Mouse (Mus musculus) hindbrain, embryonic 15.5 days (tissue): ENCODE data around the gene Dapk2. TPM values are rescaled to one million over a fixed set of nuclear protein-coding genes. Genes with fewer than 3 reads are reported as not detected.
A peak's percentile ranks its signal among the peaks of the same experiment; 100 is the strongest.

Experiments
- ATAC-seq: fragments of 200-750 bp; cut with Nextera tagmentation; 2 replicates; pipeline ENCODE4 v1.8.0; 2017; ENCODE audit warnings: low read depth, moderate number of reproducible peaks, moderate TSS enrichment; ENCODE audit not compliant: low FRiP score
- H3K27ac ChIP-seq: fragments of 300-500 bp; sonication (generic); replicated peaks from 2 replicates; pipeline ENCODE4 v1.5.1; 2015; ENCODE audit warnings: mild to moderate bottlenecking, inconsistent platforms
- H3K27me3 ChIP-seq: fragments of 300-500 bp; sonication (generic); 2 replicates; pipeline ENCODE4 v1.6.1; 2015; ENCODE audit warnings: control low read depth, inconsistent platforms
- H3K36me3 ChIP-seq: fragments of 300-500 bp; sonication (generic); 2 replicates; pipeline ENCODE4 v1.6.1; 2015; ENCODE audit warnings: control low read depth, inconsistent platforms
- H3K4me1 ChIP-seq: fragments of 300-500 bp; sonication (generic); replicated peaks from 2 replicates; pipeline ENCODE4 v1.6.1; 2015; ENCODE audit warnings: control low read depth, inconsistent platforms
- H3K4me2 ChIP-seq: fragments of 300-500 bp; sonication (generic); 2 replicates; pipeline ENCODE4 v1.6.1; 2015; ENCODE audit warnings: moderate library complexity, mild to moderate bottlenecking, inconsistent platforms
- H3K4me3 ChIP-seq: fragments of 300-500 bp; sonication (generic); 2 replicates; pipeline ENCODE4 v1.5.1; 2015; ENCODE audit warnings: mild to moderate bottlenecking, inconsistent platforms
- H3K9ac ChIP-seq: fragments of 300-500 bp; sonication (generic); 2 replicates; pipeline ENCODE4 v1.6.1; 2015; ENCODE audit warnings: inconsistent platforms
- H3K9me3 ChIP-seq: fragments of 300-500 bp; sonication (generic); 2 replicates; pipeline ENCODE4 v1.6.1; 2016; ENCODE audit warnings: control low read depth, inconsistent platforms
- WGBS: fragments of 180-500 bp; shearing (Covaris S2); methylation state at CpG from one replicate; pipeline ENCODE4 v1.1.7; 2015; 5-methylcytosine and 5-hydroxymethylcytosine counted together
- polyA plus RNA-seq: library from polyadenylated mRNA; unstranded; fragments of >200 nt; fragmentation: Nextera tagmentation; extraction: Ambion mirVana; gene quantifications from 2 replicates; pipeline ENCODE4 v1.2.1, GENCODE M21; 2015

Gene Dapk2
- polyA plus RNA-seq, 1 experiment from 2014 or later: 0.65 TPM

DNA sequence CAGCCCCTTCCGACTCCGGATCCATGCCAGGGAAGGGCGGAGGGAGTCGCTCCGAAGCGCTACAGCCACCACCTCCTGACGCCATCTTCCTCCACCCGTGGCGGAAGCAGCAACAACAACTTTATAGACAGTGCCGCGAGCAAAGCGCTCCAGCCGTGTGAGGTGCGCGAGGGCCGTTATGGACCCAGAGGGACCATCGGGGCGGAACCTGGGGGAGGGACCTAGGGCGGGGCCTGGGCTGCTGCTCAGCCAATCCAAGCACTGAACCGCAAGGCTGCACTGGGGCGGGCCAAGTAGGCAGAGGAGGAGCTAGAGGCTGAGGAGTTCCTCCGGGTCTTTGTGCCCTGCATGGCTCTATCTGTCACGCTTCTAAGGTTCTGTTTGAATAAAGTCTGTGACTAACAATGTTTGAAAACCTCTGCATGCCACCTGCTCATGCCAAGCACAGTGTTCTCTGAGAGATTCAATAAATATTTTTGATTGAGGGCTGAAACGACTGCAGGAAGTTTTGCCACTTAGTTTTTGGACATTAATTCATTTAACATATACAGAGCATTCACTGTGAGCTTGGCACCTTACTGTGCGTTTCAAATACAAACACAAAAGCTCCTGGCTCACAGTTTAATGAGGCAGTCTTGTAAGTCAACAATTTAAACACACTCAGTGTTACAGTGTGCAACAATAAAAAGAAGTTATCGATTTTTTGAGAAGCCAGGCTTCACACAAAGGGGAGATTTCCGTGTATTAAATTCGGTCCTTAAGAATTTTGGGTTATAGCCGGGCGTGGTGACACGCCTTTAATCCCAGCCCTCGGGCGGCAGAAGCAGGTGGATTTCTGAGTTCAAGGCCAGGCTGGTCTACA is 33.1 kb upstream of the Dapk2 start:
- ATAC-seq: peak; percentile 98
- H3K27ac ChIP-seq: peak overlapping the region; percentile 88
- H3K9me3 ChIP-seq: no peaks in the 10 kb centered on the region
- 10% methylated on average over 33 of the region's 33 CpGs for WGBS
- peak overlapping the region; percentile 83 for H3K4me2 ChIP-seq
- no peaks in the 10 kb centered on the region for H3K27me3 ChIP-seq
- H3K36me3 ChIP-seq: no peaks in the 10 kb centered on the region
- H3K9ac ChIP-seq: peak overlapping the region; percentile 80
- peaks cover 51% of the 10 kb centered on the region for H3K4me1 ChIP-seq
- H3K4me3 ChIP-seq: peak overlapping the region; percentile 79

DNA sequence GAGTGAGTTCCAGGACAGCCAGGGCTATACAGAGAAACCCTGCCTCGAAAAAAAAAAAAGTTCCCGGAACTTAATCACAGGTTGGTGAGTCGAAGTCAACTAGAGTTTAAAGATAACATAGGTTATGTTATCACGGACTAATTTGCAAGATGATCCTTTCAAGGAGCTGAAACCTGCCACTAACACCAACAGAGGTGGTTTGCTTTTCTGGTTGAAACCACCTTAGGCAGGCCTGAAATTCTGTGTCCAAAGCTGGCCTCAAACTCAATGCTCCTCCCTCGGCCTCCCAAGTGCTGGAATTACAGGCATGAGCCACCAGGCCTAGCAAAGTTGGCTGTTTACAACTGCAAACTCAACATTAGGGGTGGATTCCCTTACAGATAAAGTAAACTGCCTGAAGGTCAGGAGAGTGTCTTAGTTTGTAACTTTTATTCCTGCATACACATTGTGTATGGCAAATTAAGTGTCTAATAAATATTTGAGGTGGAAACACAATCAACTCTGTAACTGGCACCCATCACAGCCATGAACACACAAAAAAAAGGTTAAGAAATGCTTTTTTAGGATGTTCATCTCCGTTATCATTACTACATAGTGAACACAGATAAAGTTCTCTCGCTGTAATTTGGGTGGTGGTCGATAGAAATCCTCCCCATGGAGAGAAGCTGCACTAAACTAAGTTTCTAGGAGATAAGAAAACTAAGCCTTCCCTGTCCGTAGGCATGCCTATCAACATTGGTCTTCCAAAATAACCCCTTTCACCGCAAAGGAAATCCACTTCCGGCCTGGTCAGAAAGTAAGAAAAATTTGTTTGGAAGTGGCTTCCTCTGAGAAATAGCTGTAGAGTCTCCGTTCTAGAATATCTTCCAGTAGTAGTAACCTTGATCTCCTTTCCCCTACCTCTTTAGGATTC is 32.2 kb upstream of the Dapk2 start:
- 58% methylated on average over 12 of the region's 12 CpGs for WGBS
- Histone ChIP-seq H3K27ac (peak overlapping the region; percentile 75), H3K4me1 (peaks cover 44% of the 10 kb centered on the region), H3K9me3 (no peaks in the 10 kb centered on the region), H3K36me3 (0 out of 2 replicates have a peak, but pooled peaks cover 2% of the 10 kb centered on the region), H3K4me2 (peak overlapping the region; percentile 83), H3K4me3 (peak overlapping the region; percentile 52), H3K9ac (peak overlapping the region; percentile 56; the same call in 1 of the 2 replicates), H3K27me3 (no peaks in the 10 kb centered on the region)
- no peak for ATAC-seq

DNA sequence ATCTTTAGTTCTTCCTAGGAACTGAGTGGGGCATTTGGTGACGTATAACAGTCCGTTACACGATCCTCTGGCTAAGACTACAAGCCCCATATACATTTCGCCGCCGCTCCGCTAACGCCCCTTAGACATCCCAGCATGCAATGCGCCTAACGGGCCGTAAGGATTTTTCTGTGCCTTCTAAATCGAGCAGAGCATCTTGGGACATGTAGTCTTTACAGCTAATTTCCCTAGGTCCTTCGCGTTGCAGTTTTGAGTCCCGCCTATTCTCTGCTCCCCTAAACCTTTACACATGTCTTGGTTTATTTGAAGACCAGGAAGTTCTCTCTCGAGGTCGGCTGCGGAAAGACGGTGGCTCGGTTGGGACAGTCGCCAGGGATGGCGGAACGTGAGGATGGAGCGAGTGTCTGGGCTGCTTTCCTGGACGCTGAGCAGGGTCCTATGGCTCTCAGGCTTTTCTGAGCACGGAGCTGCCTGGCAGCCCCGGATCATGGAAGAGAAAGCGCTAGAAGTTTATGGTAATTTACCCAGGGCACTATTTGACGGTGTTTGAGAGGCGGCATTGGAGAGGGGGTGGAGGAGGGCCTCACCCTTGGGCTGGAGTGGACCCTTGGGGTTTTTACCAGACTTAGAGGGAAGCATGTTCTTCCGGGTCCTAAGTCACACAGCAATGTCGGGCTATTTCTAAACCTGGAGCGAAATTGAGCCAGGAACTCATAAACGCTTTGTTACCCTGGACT is 31.4 kb upstream of the Dapk2 start, which contains the start of the genes Snx1 and Ciao2a:
Gene Snx1 (minus strand): TSS at position 132 of the 737 bp plus-strand sequence.
Gene Ciao2a (plus strand): TSS at position 156 of the 737 bp plus-strand sequence.
- no peaks in the 10 kb centered on the region for H3K27me3 ChIP-seq
- peak within 1 kb of the TSS; percentile 56 for H3K9ac ChIP-seq
- H3K36me3 ChIP-seq: 0 out of 2 replicates have a peak, but pooled peaks cover 3% of the 10 kb centered on the region
- peaks cover 41% of the 10 kb centered on the region for H3K4me1 ChIP-seq
- peak within 1 kb of the TSS; percentile 52 for H3K4me3 ChIP-seq
- ATAC-seq: peak; percentile 81
- peak within 1 kb of the TSS; percentile 75 for H3K27ac ChIP-seq
- 2% methylated on average over 34 of the region's 34 CpGs for WGBS
- H3K9me3 ChIP-seq: no peaks in the 10 kb centered on the region
- peak within 1 kb of the TSS; percentile 83 for H3K4me2 ChIP-seq

DNA sequence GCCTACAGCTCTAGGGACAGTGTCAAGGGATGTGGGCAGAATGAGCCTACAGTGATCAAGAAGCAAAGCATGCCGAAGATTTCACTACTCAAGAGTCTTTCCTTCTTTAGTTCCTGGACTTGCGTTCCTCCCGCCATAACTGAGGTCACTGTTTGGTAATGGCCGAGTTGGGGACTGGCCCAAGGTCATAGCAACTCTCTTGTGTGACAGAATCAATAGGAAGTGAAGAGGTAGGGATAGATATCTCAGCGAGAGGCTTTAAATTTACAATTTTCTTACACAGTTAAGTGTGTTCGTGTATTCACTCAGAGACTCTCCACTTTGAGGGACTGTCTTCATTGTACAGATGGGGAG is 30.9 kb upstream of the Dapk2 start:
- peak overlapping the region; percentile 70 for H3K4me2 ChIP-seq
- H3K36me3 ChIP-seq: 0 out of 2 replicates have a peak, but pooled peaks cover 3% of the 10 kb centered on the region
- H3K9me3 ChIP-seq: no peaks in the 10 kb centered on the region
- peaks cover 37% of the 10 kb centered on the region for H3K4me1 ChIP-seq
- peak overlapping the region; percentile 75 for H3K27ac ChIP-seq
- peak overlapping the region; percentile 56 for H3K9ac ChIP-seq
- 47% methylated on average over 6 of the region's 6 CpGs for WGBS
- no peak for ATAC-seq
- H3K27me3 ChIP-seq: no peaks in the 10 kb centered on the region
- peak overlapping the region; percentile 52 for H3K4me3 ChIP-seq

DNA sequence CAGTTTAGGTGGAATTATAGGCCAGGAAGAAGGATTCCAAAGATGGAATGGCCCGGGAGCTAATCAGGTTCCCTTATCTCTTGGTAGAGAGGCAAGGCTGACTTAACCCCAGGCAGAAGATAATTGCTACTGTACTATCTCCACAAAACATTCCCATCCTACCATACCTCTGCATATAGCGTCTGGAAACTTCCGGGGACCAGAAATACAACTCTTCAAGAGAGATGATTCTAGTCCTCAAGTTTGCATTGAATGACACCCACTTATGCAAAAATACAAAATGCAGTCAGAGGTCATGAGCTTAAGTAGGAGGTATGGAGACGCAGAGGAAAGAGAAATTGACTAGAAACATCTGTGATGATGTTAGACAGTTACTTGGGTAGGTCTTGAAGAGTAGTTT is 30.1 kb upstream of the Dapk2 start:
- H3K27me3 ChIP-seq: no peaks in the 10 kb centered on the region
- WGBS: 98% methylated on average over 4 of the region's 4 CpGs
- ATAC-seq: no peak
- peaks cover 36% of the 10 kb centered on the region for H3K4me1 ChIP-seq
- no peak overlapping the region for H3K9ac ChIP-seq
- peak overlapping the region; percentile 70 for H3K4me2 ChIP-seq
- no peaks in the 10 kb centered on the region for H3K9me3 ChIP-seq
- no peak overlapping the region for H3K27ac ChIP-seq
- no peak overlapping the region for H3K4me3 ChIP-seq
- peaks cover 4% of the 10 kb centered on the region; the same call in 1 of the 2 replicates for H3K36me3 ChIP-seq

DNA sequence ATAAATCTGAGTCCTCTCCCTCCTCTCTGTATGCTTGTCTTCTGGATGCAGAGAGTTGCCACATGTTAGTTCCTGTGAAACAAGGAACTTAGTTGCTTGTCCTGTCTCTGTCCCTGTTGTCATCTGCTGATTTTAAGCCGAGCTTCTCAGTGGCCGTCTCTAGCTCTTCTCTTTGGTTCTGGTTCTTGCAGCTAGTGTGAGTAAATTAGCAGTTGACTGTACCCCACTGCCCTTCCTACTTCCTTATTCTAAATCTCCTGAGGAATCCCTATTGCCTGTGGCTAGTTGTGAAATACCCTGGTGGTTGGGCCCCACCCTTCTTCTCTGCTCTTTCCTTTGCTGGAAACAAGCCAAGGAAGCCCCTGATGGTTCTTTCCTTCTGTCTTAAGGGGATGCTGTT is 26.6 kb upstream of the Dapk2 start:
- peaks cover 12% of the 10 kb centered on the region for H3K4me1 ChIP-seq
- H3K4me3 ChIP-seq: no peak overlapping the region
- H3K27me3 ChIP-seq: no peaks in the 10 kb centered on the region
- H3K36me3 ChIP-seq: peaks cover 23% of the 10 kb centered on the region
- ATAC-seq: no peak
- no peak overlapping the region for H3K4me2 ChIP-seq
- H3K9ac ChIP-seq: no peak overlapping the region
- 95% methylated on average over 2 of the region's 2 CpGs for WGBS
- H3K9me3 ChIP-seq: no peaks in the 10 kb centered on the region
- no peak overlapping the region for H3K27ac ChIP-seq

DNA sequence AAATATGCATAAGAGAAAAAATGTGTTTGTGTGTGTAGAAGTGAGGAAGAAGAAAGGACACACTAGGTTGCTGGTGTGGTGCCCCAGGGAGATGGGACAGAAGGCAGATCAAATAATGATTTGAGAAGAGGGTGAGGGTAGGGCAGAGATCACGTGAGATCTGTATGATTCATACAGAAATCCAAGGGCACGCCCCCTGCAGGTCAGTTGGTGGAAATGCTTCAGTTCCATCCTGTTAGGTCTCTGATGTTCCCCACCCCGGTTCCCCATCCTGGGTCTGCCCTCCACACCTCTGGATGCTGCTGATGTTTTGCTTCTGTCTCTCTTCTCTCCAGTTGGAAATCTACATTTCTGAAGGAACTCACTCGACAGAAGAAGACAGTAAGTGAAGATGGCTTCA is 22.1 kb upstream of the Dapk2 start:
- Histone ChIP-seq H3K27ac (no peak overlapping the region), H3K4me3 (no peak overlapping the region), H3K4me2 (no peak overlapping the region), H3K4me1 (no peaks in the 10 kb centered on the region), H3K9ac (no peak overlapping the region), H3K27me3 (no peaks in the 10 kb centered on the region), H3K9me3 (no peaks in the 10 kb centered on the region), H3K36me3 (peaks cover 53% of the 10 kb centered on the region)
- 55% methylated on average over 4 of the region's 4 CpGs for WGBS
- ATAC-seq: no peak

DNA sequence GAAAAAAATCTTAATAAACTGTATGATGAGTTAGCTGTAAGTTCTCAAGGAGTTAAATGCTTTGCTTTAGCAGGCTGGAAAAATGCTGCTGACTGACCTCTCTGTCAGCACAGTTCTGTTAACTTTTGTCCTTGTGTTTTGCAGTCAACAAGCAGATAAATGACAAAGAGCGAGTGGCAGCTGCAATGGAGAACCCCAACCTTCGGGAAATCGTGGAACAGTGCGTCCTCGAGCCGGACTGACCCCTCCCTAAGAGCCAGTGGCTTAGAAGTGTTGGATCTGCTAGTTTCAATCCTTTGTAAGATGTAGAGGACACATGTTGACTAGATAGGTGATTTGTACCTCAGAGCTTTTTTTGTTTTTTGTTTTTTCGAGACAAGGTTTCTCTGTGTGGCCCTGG is 19.8 kb upstream of the Dapk2 start:
- H3K9ac ChIP-seq: no peak overlapping the region
- peaks cover 48% of the 10 kb centered on the region for H3K36me3 ChIP-seq
- H3K4me3 ChIP-seq: no peak overlapping the region
- H3K27ac ChIP-seq: no peak overlapping the region
- no peaks in the 10 kb centered on the region for H3K27me3 ChIP-seq
- H3K4me2 ChIP-seq: no peak overlapping the region
- no peaks in the 10 kb centered on the region for H3K4me1 ChIP-seq
- no peaks in the 10 kb centered on the region for H3K9me3 ChIP-seq
- no peak for ATAC-seq
- 89% methylated on average over 7 of the region's 7 CpGs for WGBS

DNA sequence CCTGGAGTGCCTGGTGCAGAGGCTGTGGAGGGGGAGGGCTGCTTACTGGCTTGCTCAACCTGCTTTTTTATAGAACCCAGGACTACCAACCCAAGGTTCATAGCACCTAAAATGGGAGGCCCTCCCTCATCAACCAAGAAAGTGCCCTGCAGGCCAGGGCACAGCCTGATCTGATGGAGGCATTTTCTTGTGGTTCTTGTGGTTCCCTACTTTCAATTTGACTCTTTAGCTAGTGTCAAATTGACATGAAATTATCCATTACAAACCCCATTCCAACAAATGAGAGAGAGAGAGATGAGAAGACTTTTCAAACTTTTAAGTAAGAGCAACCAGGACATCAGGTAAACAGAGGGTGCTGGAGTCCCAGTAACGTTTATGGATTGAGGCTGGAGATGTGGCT is 15.8 kb upstream of the Dapk2 start:
- H3K9ac ChIP-seq: no peak overlapping the region
- WGBS: 61% methylated on average over 1 of the region's 1 CpGs
- peaks cover 25% of the 10 kb centered on the region for H3K36me3 ChIP-seq
- H3K9me3 ChIP-seq: no peaks in the 10 kb centered on the region
- ATAC-seq: no peak
- no peak overlapping the region for H3K27ac ChIP-seq
- no peak overlapping the region for H3K4me2 ChIP-seq
- H3K4me3 ChIP-seq: no peak overlapping the region
- H3K4me1 ChIP-seq: no peaks in the 10 kb centered on the region
- no peaks in the 10 kb centered on the region for H3K27me3 ChIP-seq

DNA sequence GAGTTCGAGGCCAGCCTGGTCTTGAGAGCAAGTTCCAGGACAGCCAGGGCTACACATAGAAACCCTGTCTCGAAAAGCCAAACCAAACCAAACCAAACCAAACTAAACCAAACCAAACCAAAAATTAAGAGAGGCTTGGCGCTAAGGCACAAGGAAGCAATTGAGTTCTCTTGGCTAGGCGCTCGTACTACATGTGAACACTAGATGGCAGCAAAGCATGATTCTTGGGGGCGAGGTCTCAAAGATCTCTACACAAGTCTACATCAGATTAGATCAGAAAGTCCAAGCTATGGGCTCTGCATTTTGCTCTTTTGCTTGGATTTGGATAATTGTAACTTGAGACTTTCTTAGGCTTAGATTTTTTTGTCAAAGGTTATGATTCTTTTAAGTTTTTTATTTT is 13.8 kb upstream of the Dapk2 start:
- Histone ChIP-seq H3K27me3 (no peaks in the 10 kb centered on the region), H3K36me3 (peaks cover 13% of the 10 kb centered on the region), H3K27ac (no peak overlapping the region), H3K4me2 (no peak overlapping the region), H3K9me3 (no peaks in the 10 kb centered on the region), H3K4me3 (no peak overlapping the region), H3K4me1 (no peaks in the 10 kb centered on the region), H3K9ac (no peak overlapping the region)
- ATAC-seq: 0 out of 2 replicates have a peak, but pooled peaks have one; percentile 48
- WGBS: 6% methylated on average over 6 of the region's 6 CpGs

DNA sequence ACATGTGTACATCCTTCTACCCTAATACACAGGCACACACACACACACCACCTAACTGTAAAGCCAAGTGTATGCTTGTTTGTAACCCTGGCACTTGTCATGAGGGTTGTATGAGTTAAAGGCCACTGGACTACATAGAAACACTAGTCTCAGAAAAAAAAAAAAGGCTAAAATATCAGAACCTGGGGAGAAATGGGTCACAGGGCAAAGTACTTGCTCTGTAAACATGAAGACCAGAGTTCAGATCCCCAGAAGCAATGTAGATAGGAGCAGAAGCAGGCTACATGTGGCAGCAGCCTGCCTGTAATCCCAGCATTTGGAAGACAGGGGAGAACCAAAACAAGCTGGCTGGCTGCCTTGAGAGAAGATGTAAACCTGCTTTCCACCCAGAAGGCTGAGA is 11.9 kb upstream of the Dapk2 start:
- Histone ChIP-seq H3K9ac (no peak overlapping the region), H3K36me3 (no peaks in the 10 kb centered on the region), H3K27me3 (no peaks in the 10 kb centered on the region), H3K4me3 (no peak overlapping the region), H3K27ac (no peak overlapping the region), H3K4me1 (no peaks in the 10 kb centered on the region), H3K4me2 (no peak overlapping the region), H3K9me3 (no peaks in the 10 kb centered on the region)
- ATAC-seq: no peak
